Mouse (Mus musculus) layer of hippocampus, postnatal 10 days (tissue): ENCODE data around the gene Tas2r144. TPM values are rescaled to one million over a fixed set of nuclear protein-coding genes. Genes with fewer than 3 reads are reported as not detected.

Experiments used
- DNase-seq, 2 experiments: peaks; one replicate each; pipeline ENCODE4 v3.0.0; 2021; ENCODE audit warnings: low spot score in 2 of 2
- total RNA-seq, 2 experiments: library from RNA; stranded (reverse); gene quantifications; 2 replicates each; pipeline ENCODE4 v1.2.3; 2021

Tas2r144 gene
- total RNA-seq, 2 experiments from 2014 or later = not detected

DNA sequence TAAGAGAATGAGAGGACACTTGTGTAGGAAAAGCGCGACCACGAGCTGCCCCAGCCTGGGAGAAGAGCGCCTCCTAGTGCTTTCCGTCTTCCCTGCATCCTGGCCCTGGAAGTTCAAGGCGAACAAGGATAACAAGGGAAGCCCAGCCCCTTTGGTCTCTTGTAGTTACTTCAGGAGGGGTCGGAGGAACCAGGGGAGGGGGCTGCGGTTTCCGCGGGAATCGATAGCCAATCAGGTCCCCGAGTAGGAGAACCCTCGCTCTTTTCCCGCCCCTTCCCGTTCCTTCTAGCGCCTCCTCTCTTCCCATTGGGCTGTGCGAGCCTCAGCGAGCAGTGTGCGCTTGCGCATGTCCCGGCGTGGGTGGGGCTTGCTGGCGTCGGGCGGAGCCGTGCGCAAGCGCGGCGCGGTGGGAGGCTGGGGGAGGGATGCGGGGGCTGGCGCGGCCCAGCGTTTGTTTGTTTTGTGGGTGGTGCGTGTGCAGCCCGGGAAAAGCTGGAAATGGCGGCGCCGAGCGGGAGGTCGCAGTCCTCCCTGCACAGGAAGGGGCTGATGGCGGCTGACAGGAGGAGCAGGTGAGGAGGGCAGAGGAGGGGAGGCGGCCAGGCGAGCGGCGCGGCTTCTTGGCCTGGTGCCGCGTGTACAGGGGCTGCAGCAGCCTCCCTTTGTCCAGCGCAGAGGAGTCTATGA lies 49.6 kb downstream of the Tas2r144 start, which contains the start of gene Casp2:
Casp2 (plus strand) TSS at position 360 of the 687 bp plus-strand sequence.
- peak; percentile 98 to 99 for DNase-seq

Other genes starting within 250 kb of the Tas2r144 start
- gene Sval3, start 247.2 kb upstream of the Tas2r144 start, total RNA-seq = not detected
- gene Sva, start 176.9 kb upstream of the Tas2r144 start, total RNA-seq = not detected
- not detected for gene Tas2r139, start 74.4 kb upstream of the Tas2r144 start, total RNA-seq
- 1 to 10 TPM; 7.1 to 8.5 TPM for gene Gstk1, start 30.6 kb downstream of the Tas2r144 start, total RNA-seq
- not detected for gene Tmem139, start 46.6 kb downstream of the Tas2r144 start, total RNA-seq
- 10 to 100 TPM; 28.0 to 32.2 TPM for gene Casp2, start 49.7 kb downstream of the Tas2r144 start, total RNA-seq
- 1 to 10 TPM; 2.9 to 4.2 TPM for gene Clcn1, start 71.4 kb downstream of the Tas2r144 start, total RNA-seq
- 10 to 100 TPM; 75.7 to 81.3 TPM for gene Fam131b, start 109.3 kb downstream of the Tas2r144 start, total RNA-seq
- 10 to 100 TPM; 54.0 to 56.2 TPM for gene Zyx, start 134.3 kb downstream of the Tas2r144 start, total RNA-seq
- under 1 TPM in 1 of 2 experiments, not detected in 1; 0.39 TPM for gene Epha1, start 157.9 kb downstream of the Tas2r144 start, total RNA-seq
- gene Tas2r143, start 184.9 kb downstream of the Tas2r144 start, total RNA-seq = under 1 TPM in 1 of 2 experiments, not detected in 1; 0.43 TPM
- gene Tas2r135, start 190.1 kb downstream of the Tas2r144 start, total RNA-seq = under 1 TPM in 1 of 2 experiments, not detected in 1; 0.34 TPM
- not detected for gene Tas2r126, start 219.2 kb downstream of the Tas2r144 start, total RNA-seq
- gene Olfr458, start 249.9 kb downstream of the Tas2r144 start, total RNA-seq = not detected